Mouse (Mus musculus) adrenal gland, postnatal 0 days (tissue): ENCODE measurements around the gene Ptgfrn. TPM values are rescaled to one million over a fixed set of nuclear protein-coding genes. Genes with fewer than 3 reads are reported as not detected.

ENCODE experiments used
- polyA plus RNA-seq: library from polyadenylated mRNA; unstranded; fragments of >200 nt; fragmentation: Nextera tagmentation; extraction: Ambion mirVana; gene quantifications from 2 replicates; pipeline ENCODE4 v1.2.1, GENCODE M21; 2015

Gene Ptgfrn
- 2.5 and 3.2 TPM in 2 replicates for polyA plus RNA-seq

GRCm38 (mm10) chr3:101110043-101110837 is at the start of gene Ptgfrn:
Ptgfrn (minus strand) TSS chr3:101110278.

GRCm38 (mm10) chr3:101029339-101029738 is 80.7 kb downstream of the Ptgfrn start, which contains the start of gene Cd101:
Cd101 (minus strand) TSS chr3:101029556.

Other genes with a start within 250 kb of the Ptgfrn start
- gene Trim45, start 188.1 kb downstream of the Ptgfrn start, polyA plus RNA-seq: 3.5 and 4.2 TPM in 2 replicates
- 3.8 and 6.8 TPM in 2 replicates for gene Ttf2, start 140.6 kb downstream of the Ptgfrn start, polyA plus RNA-seq
- gene Cd101, start 80.7 kb downstream of the Ptgfrn start, polyA plus RNA-seq: 0.13 and 0.14 TPM in 2 replicates
- 0.39 and 0.65 TPM in 2 replicates for gene Cd2, start 177.7 kb upstream of the Ptgfrn start, polyA plus RNA-seq